Mouse (Mus musculus) C2C12 (cell line): ENCODE measurements at regions not wholly inside any gene's neighbourhood (a gene's known extent, or its start where the extent isn't known, plus 50 kb on each side); places are given as distances from the start of the nearest gene placed in this dataset.

Experiments used
- CTCF ChIP-seq: IDR thresholded peaks from one replicate; pipeline ENCODE4 v1.5.1; 2011; ENCODE audit not compliant: control insufficient read depth, insufficient read depth, insufficient read length
- MAX ChIP-seq: IDR thresholded peaks from one replicate; pipeline ENCODE4 v1.6.1; 2011; ENCODE audit warnings: mild to moderate bottlenecking, control low read depth
- MYOG ChIP-seq: IDR thresholded peaks from one replicate; pipeline ENCODE4 v1.6.1; 2011; ENCODE audit not compliant: control insufficient read depth, insufficient read length; ENCODE audit errors: extremely low read depth
- USF1 ChIP-seq: IDR thresholded peaks from one replicate; pipeline ENCODE4 v1.6.1; 2011; ENCODE audit warnings: low read depth, mild to moderate bottlenecking, control low read depth, moderate library complexity

- TF ChIP-seq CTCF (no peak), MAX (no peak), USF1 (no peak), MYOG (no peak)
Observed at GRCm38 (mm10) chr3:52792801-52793200, 224.2 kb downstream of the Cog6 start.
